Mouse (Mus musculus): Measurements from ENCODE around the gene Nol7. TPM values are rescaled to one million over a fixed set of nuclear protein-coding genes. Genes with fewer than 3 reads are reported as not detected.

Nol7 gene
- total and polyA plus RNA-seq, 2 experiments from 2014 or later, result 40.8 to 198 TPM

- H3K4me2 ChIP-seq (ENCODE audit: low read depth, low read length, poor library complexity, severe bottlenecking), result peak overlapping the region; percentile 72; the same call in 1 of the 2 replicates
- H3K9ac ChIP-seq (replicated peaks; ENCODE audit: low read length, poor library complexity, severe bottlenecking), result no peak overlapping the region
- no peaks in the 10 kb centered on the region for H3K4me1 ChIP-seq (ENCODE audit: insufficient read depth, low read length)
- TF ChIP-seq CTCF (IDR thresholded peaks at IDR 0.05), result no peak
- no peaks in the 10 kb centered on the region for H3K9me3 ChIP-seq (ENCODE audit: low read length)
- WGBS, result 90% methylated on average over 5 of the region's 5 CpGs
- H3K36me3 ChIP-seq (ENCODE audit: insufficient read depth, low read length), result peaks cover 23% of the 10 kb centered on the region
- DNase-seq (ENCODE audit: low spot score), result no peak
- no peak for ATAC-seq (ENCODE audit: low FRiP score)
- no peak overlapping the region for H3K27ac ChIP-seq (ENCODE audit: low read depth, low read length)
- H3K27me3 ChIP-seq (ENCODE audit: insufficient read depth, low read length), result no peaks in the 10 kb centered on the region
- no peak overlapping the region for H3K4me3 ChIP-seq (ENCODE audit: low read depth, low read length)
These were observed 1.4 kb downstream of the Nol7 start for GRCm38 (mm10) chr13:43399576-43399975.

GRCm38 (mm10) chr13:43412311-43412710 lies 14.1 kb downstream of the Nol7 start:
- WGBS, result 89% methylated on average over 7 of the region's 7 CpGs
- Histone ChIP-seq H3K27ac (ENCODE audit: low read depth, low read length) (no peak overlapping the region), H3K4me2 (ENCODE audit: low read depth, low read length, poor library complexity, severe bottlenecking) (no peak overlapping the region), H3K27me3 (ENCODE audit: insufficient read depth, low read length) (no peaks in the 10 kb centered on the region), H3K36me3 (ENCODE audit: insufficient read depth, low read length) (peaks cover 33% of the 10 kb centered on the region), H3K4me3 (ENCODE audit: low read depth, low read length) (no peak overlapping the region), H3K4me1 (ENCODE audit: insufficient read depth, low read length) (no peaks in the 10 kb centered on the region), H3K9ac (replicated peaks; ENCODE audit: low read length, poor library complexity, severe bottlenecking) (no peak overlapping the region), H3K9me3 (ENCODE audit: low read length) (no peaks in the 10 kb centered on the region)
- DNase-seq (ENCODE audit: low spot score) (no peak), ATAC-seq (ENCODE audit: low FRiP score) (no peak)
- no peak for TF ChIP-seq CTCF (IDR thresholded peaks at IDR 0.05)

GRCm38 (mm10) chr13:43413611-43414010 lies 15.4 kb downstream of the Nol7 start:
- no peak overlapping the region for H3K4me3 ChIP-seq (ENCODE audit: low read depth, low read length)
- no peaks in the 10 kb centered on the region for H3K4me1 ChIP-seq (ENCODE audit: insufficient read depth, low read length)
- no peaks in the 10 kb centered on the region for H3K27me3 ChIP-seq (ENCODE audit: insufficient read depth, low read length)
- DNase-seq (ENCODE audit: low spot score) (no peak), ATAC-seq (ENCODE audit: low FRiP score) (no peak)
- WGBS, result 91% methylated on average over 2 of the region's 2 CpGs
- H3K9me3 ChIP-seq (ENCODE audit: low read length), result no peaks in the 10 kb centered on the region
- H3K4me2 ChIP-seq (ENCODE audit: low read depth, low read length, poor library complexity, severe bottlenecking), result no peak overlapping the region
- H3K36me3 ChIP-seq (ENCODE audit: insufficient read depth, low read length), result peaks cover 33% of the 10 kb centered on the region
- H3K9ac ChIP-seq (replicated peaks; ENCODE audit: low read length, poor library complexity, severe bottlenecking), result no peak overlapping the region
- H3K27ac ChIP-seq (ENCODE audit: low read depth, low read length), result no peak overlapping the region
- no peak for TF ChIP-seq CTCF (IDR thresholded peaks at IDR 0.05)

GRCm38 (mm10) chr13:43415249-43415648 lies 17.1 kb downstream of the Nol7 start:
- no peak for DNase-seq (ENCODE audit: low spot score)

GRCm38 (mm10) chr13:43428436-43428835 lies 30.2 kb downstream of the Nol7 start:
- Histone ChIP-seq H3K9ac (replicated peaks; ENCODE audit: low read length, poor library complexity, severe bottlenecking) (no peak overlapping the region), H3K4me2 (ENCODE audit: low read depth, low read length, poor library complexity, severe bottlenecking) (no peak overlapping the region), H3K4me3 (ENCODE audit: low read depth, low read length) (no peak overlapping the region), H3K9me3 (ENCODE audit: low read length) (no peaks in the 10 kb centered on the region), H3K4me1 (ENCODE audit: insufficient read depth, low read length) (no peaks in the 10 kb centered on the region), H3K36me3 (ENCODE audit: insufficient read depth, low read length) (peaks cover 6% of the 10 kb centered on the region), H3K27ac (ENCODE audit: low read depth, low read length) (no peak overlapping the region), H3K27me3 (ENCODE audit: insufficient read depth, low read length) (no peaks in the 10 kb centered on the region)
- TF ChIP-seq CTCF (IDR thresholded peaks at IDR 0.05), result no peak
- ATAC-seq (ENCODE audit: low FRiP score) (no peak), DNase-seq (ENCODE audit: low spot score) (no peak)
- WGBS, result 93% methylated on average over 4 of the region's 4 CpGs

More at GRCm38 (mm10) chr13:43415249-43415648, 17.1 kb downstream of the Nol7 start:
- Histone ChIP-seq H3K27me3 (ENCODE audit: insufficient read depth, low read length) (no peaks in the 10 kb centered on the region), H3K4me3 (ENCODE audit: low read depth, low read length) (no peak overlapping the region), H3K9ac (replicated peaks; ENCODE audit: low read length, poor library complexity, severe bottlenecking) (no peak overlapping the region), H3K4me1 (ENCODE audit: insufficient read depth, low read length) (no peaks in the 10 kb centered on the region), H3K36me3 (ENCODE audit: insufficient read depth, low read length) (peaks cover 40% of the 10 kb centered on the region), H3K4me2 (ENCODE audit: low read depth, low read length, poor library complexity, severe bottlenecking) (no peak overlapping the region), H3K9me3 (ENCODE audit: low read length) (no peaks in the 10 kb centered on the region), H3K27ac (ENCODE audit: low read depth, low read length) (no peak overlapping the region)
- TF ChIP-seq CTCF (IDR thresholded peaks at IDR 0.05), result no peak
- WGBS, result 90% methylated on average over 1 of the region's 1 CpGs
- ATAC-seq (ENCODE audit: low FRiP score), result no peak

GRCm38 (mm10) chr13:43433395-43433794 lies 35.2 kb downstream of the Nol7 start:
- TF ChIP-seq CTCF (IDR thresholded peaks at IDR 0.05), result no peak
- DNase-seq (ENCODE audit: low spot score), result no peak
- Histone ChIP-seq H3K9ac (replicated peaks; ENCODE audit: low read length, poor library complexity, severe bottlenecking) (no peak overlapping the region), H3K4me2 (ENCODE audit: low read depth, low read length, poor library complexity, severe bottlenecking) (no peak overlapping the region), H3K4me3 (ENCODE audit: low read depth, low read length) (no peak overlapping the region), H3K27ac (ENCODE audit: low read depth, low read length) (no peak overlapping the region), H3K9me3 (ENCODE audit: low read length) (no peaks in the 10 kb centered on the region), H3K4me1 (ENCODE audit: insufficient read depth, low read length) (no peaks in the 10 kb centered on the region), H3K27me3 (ENCODE audit: insufficient read depth, low read length) (no peaks in the 10 kb centered on the region), H3K36me3 (ENCODE audit: insufficient read depth, low read length) (0 out of 2 replicates have a peak, but pooled peaks cover under 1% of the 10 kb centered on the region)
- 79% methylated on average over 2 of the region's 2 CpGs for WGBS
- no peak for ATAC-seq (ENCODE audit: low FRiP score)
